Mouse (Mus musculus) spleen, embryonic (tissue): ENCODE results near the gene Timp3.

ENCODE experiments used
- CTCF ChIA-PET: fragments of 350-600 bp; sonication (Branson Sonifier 250); formaldehyde crosslinking; loops from one replicate; lab custom pipeline; 2022; lab: Charles Lee

Timp3 gene

GRCm38 (mm10) chr10:86296111-86296510 lies 4.1 kb upstream of the Timp3 start:
- CTCF ChIA-PET: interaction anchor here (0.7 kb wide), 1 partner anchor 1142 kb away, joined by 3 read pairs; no protein-coding TSS in a partner anchor

DNA sequence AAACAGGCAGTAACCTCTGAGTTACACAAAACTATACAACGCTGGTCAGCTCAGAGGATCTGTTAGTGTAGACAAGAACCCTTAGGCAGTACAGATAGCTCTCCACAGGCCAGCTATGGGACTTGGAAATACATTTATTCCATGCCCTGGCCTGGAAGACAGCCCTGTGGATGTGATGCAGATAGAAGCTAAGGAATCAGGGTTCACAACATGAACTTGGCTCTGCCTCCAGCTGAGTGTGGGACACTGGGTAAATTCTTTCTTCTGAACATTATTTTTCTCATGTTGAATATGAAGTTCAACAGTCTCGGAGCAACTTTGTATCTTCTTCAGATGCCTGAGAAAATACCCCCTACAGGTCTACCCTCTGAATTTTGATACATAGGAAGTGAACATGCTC lies 2.9 kb upstream of the Timp3 start:
- CTCF ChIA-PET: no interaction called here

- CTCF ChIA-PET: no interaction called here
These were observed 1.8 kb upstream of the Timp3 start for GRCm38 (mm10) chr10:86298326-86298725.

DNA sequence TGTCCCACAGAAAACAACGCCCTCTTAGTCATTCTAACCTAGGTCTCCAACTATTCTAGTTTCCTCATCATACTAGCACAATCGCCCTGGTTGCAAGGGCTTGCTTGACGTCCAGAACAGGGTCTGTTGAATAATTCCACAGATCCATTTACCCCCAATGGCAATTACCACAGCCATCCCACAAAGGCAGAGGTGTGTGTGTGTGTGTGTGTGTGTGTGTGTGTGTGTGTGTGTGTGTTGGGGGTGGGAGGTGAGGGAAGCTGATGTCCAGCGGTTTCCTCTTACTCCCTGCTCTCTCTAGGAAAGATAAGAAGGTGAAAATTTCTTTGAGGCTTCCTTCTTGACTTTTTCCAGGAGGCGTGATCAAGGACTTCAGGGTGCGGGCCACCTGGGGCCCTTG lies 377 bp upstream of the Timp3 start:
- CTCF ChIA-PET: no interaction called here

- CTCF ChIA-PET: no interaction called here
These were observed 932 bp downstream of the Timp3 start for GRCm38 (mm10) chr10:86301117-86301490.

DNA sequence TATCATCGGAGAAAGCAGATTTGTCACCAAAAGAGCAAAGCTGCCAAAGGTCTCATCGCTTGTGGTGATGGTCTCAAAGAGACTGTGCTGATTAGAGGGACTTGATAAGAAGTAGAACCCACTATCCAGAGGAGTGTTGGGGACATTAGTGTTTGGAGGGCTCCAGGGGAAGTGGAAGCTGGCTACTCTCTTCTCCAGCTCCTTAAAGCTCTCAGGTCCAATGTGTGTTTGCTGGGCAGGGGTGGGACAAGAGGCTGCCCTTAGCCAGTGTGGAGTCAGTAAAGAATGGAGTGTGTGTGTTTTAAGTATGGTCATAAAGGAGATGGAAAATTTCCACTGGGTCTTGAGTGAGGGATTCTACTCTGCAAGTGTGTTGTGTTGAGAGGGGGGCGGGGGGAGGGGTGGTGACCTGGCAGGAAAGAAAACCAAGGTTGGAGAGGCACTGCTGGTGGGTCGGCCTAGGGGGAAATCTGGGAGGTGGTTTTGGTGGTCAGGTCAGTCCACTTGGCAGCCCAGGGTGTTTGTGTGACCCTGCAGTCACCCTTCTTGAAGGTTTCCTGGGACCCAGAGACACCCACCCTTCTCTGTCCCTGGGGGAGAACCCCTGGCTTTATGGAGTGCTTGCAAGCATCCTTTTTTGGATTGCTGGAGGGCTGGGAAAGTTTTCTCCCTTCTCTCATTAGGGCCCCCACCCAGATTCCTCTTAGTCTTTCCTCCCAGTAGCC lies 1.6 kb downstream of the Timp3 start:
- CTCF ChIA-PET: interaction anchor here (0.7 kb wide), 1 partner anchor 596 kb away, joined by 9 read pairs; no protein-coding TSS in a partner anchor

- CTCF ChIA-PET: interaction anchor here (0.7 kb wide), 1 partner anchor 596 kb away, joined by 9 read pairs; no protein-coding TSS in a partner anchor
These were observed 2.1 kb downstream of the Timp3 start for GRCm38 (mm10) chr10:86302318-86302648.

- CTCF ChIA-PET: interaction anchor here (0.7 kb wide), 1 partner anchor 595 kb away, joined by 9 read pairs; no protein-coding TSS in a partner anchor
These were observed 2.8 kb downstream of the Timp3 start for GRCm38 (mm10) chr10:86302761-86303494.

GRCm38 (mm10) chr10:86303495-86303876 lies 3.3 kb downstream of the Timp3 start:
- CTCF ChIA-PET: no interaction called here

DNA sequence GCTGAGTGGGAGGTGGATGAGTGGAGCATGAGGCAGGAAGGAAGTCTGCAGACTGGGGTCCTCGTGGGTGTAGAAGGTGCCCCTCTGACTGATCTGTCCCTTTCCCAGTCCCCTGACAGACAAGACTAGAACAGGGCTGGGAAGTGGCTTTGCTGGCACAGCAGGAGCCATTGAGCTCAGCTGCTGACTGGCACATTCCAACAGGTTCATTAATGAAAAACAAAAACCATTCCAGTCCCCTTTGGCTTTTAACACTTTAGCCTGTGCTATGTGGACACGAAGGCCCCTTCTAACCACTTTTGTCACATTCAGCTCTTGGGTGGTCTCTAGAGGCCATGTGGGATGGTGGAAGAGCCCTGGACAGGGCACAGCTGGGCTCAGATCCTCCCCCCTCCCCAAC lies 4.4 kb downstream of the Timp3 start:
- CTCF ChIA-PET: no interaction called here

- CTCF ChIA-PET: no interaction called here
These were observed 7.1 kb downstream of the Timp3 start for GRCm38 (mm10) chr10:86307235-86307634.

- CTCF ChIA-PET: no interaction called here
These were observed 10.4 kb downstream of the Timp3 start for GRCm38 (mm10) chr10:86310527-86310926.

- CTCF ChIA-PET: no interaction called here
These were observed 12.8 kb downstream of the Timp3 start for GRCm38 (mm10) chr10:86312976-86313375.

DNA sequence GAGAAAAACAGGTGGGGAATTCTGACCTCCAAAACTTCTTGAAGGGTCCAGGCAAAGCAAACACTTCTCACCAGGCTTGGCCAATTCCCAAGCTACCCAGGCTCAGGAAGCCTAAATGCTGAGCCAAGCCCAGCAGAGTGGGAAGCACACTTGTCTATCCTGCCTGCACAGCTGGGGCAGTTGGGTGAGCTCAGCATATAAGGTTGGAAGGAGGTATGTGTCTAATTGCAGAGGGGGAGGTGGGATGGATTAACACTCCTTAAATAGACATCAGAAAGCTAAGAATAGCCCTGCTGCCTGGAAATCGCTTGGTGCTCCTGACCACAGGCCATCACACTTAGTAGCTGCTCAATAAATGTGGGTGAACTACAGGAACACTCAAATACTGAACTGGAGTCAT lies 13.3 kb downstream of the Timp3 start:
- CTCF ChIA-PET: no interaction called here

DNA sequence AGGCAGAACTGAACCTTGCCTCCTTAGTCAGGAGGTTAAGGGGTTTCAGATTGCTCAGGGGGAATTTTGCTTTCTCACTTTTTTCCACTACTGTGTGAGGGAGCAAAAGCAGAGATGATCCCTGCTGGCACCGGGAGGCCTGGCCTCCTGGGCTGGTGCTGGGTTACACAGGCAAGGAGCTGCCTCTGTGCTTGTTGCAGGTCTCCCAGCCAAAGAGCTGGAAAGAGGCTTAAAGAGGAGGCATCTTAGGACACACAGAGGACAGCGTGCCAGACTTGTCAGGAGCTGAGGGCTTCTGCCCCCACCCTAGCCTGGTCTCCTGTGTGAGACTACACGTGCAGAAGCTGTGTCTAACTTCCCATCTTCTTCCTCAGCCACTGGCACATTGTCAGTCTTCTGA lies 15.3 kb downstream of the Timp3 start:
- CTCF ChIA-PET: no interaction called here

DNA sequence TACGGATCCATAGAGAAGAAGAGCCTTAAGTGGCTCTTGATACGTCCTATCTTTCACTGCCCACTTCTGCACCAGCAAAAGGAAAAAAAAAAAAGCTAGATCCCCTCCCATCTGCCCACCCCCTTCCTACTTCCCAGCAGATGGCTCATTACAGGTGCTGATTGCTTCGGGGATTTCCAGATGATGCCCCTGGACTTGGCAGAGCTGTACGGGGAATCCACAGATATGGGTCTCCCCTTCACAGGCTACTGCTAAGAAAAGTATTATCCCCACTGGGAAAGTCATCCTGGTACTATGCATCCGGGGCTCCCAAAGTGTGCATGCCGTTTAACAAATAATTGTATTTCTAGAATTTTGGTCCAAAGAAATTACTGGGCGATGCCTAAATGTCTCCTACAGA lies 17.5 kb downstream of the Timp3 start:
- CTCF ChIA-PET: interaction anchor here (0.6 kb wide), 1 partner anchor 138 kb away, joined by 3 read pairs; no protein-coding TSS in a partner anchor

- CTCF ChIA-PET: no interaction called here
These were observed 18.5 kb downstream of the Timp3 start for GRCm38 (mm10) chr10:86318552-86319140.

DNA sequence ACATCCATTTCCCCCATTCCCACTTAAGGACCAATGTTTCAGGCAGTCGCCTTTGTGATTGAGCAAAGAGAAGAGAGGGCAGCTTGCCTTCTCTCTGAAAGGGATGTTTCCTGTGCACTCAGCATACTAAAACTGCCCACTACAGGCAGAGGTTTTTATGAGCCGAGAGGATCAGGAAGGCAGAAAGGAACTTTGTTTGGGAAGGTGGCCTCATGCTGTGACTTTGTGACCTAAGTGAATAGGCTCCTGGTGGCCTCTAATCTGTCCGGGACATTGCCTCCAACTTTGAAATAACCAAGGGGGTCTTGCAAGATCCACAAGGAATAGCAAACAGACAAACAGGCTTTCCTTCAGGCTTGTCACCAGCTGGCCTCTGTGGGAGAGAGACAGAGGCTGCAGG lies 19.4 kb downstream of the Timp3 start:
- CTCF ChIA-PET: interaction anchor here (0.5 kb wide), 1 partner anchor 1156 kb away, joined by 6 read pairs; no protein-coding TSS in a partner anchor

GRCm38 (mm10) chr10:86320204-86320603 lies 20.0 kb downstream of the Timp3 start:
- CTCF ChIA-PET: no interaction called here

GRCm38 (mm10) chr10:86321194-86321593 lies 21.0 kb downstream of the Timp3 start:
- CTCF ChIA-PET: no interaction called here

GRCm38 (mm10) chr10:86322006-86322405 lies 21.8 kb downstream of the Timp3 start:
- CTCF ChIA-PET: no interaction called here

DNA sequence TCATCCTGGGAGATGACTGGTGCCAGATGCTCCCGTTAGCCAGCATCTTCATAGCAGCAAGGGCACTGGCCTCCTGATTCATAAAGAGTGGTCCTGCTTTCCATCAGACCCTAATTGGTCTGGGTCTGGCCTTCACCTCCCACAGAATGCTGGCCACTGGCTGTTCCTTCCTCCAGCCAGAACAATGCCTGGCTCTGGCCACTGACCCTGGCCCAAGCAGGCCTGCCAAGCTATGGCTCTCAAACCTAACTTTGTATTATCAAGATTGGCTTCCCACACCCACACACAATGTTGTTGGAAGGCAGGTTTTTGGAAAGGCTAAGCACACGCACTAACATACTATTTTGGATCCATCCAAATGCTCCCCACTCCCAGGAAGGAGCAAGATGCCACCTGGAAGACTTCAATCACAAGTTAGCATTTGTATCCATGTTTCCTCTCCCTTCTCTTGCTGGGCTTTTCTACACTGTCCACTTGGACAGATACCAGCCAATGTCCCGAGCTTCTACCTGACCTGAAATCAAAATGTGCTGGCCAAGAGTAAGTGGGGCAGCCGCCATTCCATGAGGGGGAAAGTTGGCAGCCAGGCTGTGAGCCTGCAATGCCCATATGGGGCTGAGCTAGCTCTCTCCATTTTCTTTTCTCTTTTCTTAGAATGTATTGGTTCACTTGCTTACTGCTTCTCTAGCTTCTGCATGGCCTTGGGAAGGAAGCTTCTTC lies 23.3 kb downstream of the Timp3 start:
- CTCF ChIA-PET: no interaction called here
